Comparison of ENCODE assay signal across 10 mouse cellular contexts in the genomic region with DNA sequence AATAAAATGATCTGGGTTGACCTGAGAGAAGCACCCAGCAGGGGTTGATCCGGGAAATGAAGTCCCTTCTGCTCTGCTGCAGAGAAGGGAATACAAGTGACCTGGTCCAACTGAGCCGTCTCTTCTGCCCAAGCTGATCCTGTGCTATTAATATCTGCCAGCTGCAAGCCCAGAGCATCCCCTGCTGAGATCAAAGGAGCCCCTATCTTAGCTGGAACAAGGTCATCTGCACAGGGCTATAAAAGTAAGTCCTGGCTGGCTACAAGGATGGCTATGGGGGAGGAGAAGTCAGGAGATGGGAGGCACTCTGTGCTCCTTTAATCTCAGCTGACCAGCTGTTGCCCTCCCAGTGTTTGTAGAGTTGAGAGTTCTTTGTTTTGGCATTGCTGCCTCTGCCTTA.
A peak's percentile ranks its signal among the peaks of the same experiment; 100 is the strongest.
DNase-seq lines count a peak whose midpoint lies in the region; ATAC-seq lines count a peak whose summit lies in the region.
"Had no signal": no experiment of that assay in that cellular context is flagged by ENCODE, and none has a peak within 500 bp of the region (broad histone marks: within the 10 kb centered on the region; RNA-seq: fewer than 3 reads in every experiment).

No protein-coding gene starts in this region.

- H3K4me1 ChIP-seq in heart, embryonic 11.5 days (ENCODE audit: control insufficient read depth, insufficient read depth, low read length), result peaks cover 23% of the 10 kb centered on the region
- peaks cover 9% of the 10 kb centered on the region for H3K4me1 ChIP-seq in midbrain, embryonic 12.5 days

- no peak overlapping the region for H3K4me2 ChIP-seq in heart, embryonic 11.5 days
- H3K4me2 ChIP-seq in midbrain, embryonic 12.5 days (replicated peaks), result no peak overlapping the region

- H3K9me3 ChIP-seq in heart, embryonic 11.5 days (replicated peaks; ENCODE audit: control insufficient read depth, low read length), result no peaks in the 10 kb centered on the region
- no peaks in the 10 kb centered on the region for H3K9me3 ChIP-seq in midbrain, embryonic 12.5 days
- H3K9me3 ChIP-seq: G1E had no signal

- H3K9ac ChIP-seq in heart, embryonic 11.5 days (ENCODE audit: low read depth, low read length), result 0 out of 2 replicates have a peak overlapping the region, but pooled peaks have one; percentile 8
- H3K9ac ChIP-seq in midbrain, embryonic 12.5 days (replicated peaks), result no peak overlapping the region

- H3K36me3 ChIP-seq in heart, embryonic 11.5 days (ENCODE audit: control insufficient read depth, insufficient read depth, low read length), result no peaks in the 10 kb centered on the region
- no peaks in the 10 kb centered on the region for H3K36me3 ChIP-seq in midbrain, embryonic 12.5 days

- 0 out of 2 replicates have a peak, but pooled peaks have one; percentile 26 for ATAC-seq in heart, embryonic 11.5 days (replicated peaks; ENCODE audit: insufficient number of reproducible peaks, low FRiP score, low TSS enrichment)
- ATAC-seq in midbrain, embryonic 12.5 days (ENCODE audit: low FRiP score, low read depth), result no peak
- no peak for ATAC-seq in CD4-positive, CD25-positive, alpha-beta regulatory T cell, adult 4 months

- DNase-seq in heart, adult 11 months, result peak; percentile 96
- no peak for DNase-seq in heart, adult 8-10 months (ENCODE audit: low spot score)
- DNase-seq in adrenal gland, adult 8-10 months, result peak; percentile 72
- no peak for DNase-seq in urinary bladder, adult 2 months (ENCODE audit: low spot score)
- DNase-seq in right cerebral cortex, postnatal 4 days, result no peak

- no peaks in the 10 kb centered on the region for H3K27me3 ChIP-seq in heart, embryonic 11.5 days (ENCODE audit: control insufficient read depth, insufficient read depth, low read length)
- no peaks in the 10 kb centered on the region for H3K27me3 ChIP-seq in midbrain, embryonic 12.5 days

- H3K27ac ChIP-seq in heart, embryonic 11.5 days (ENCODE audit: low read depth, low read length), result peak overlapping the region; percentile 77
- H3K27ac ChIP-seq in midbrain, embryonic 12.5 days (replicated peaks), result peak overlapping the region; percentile 50
- H3K27ac ChIP-seq: macrophage had no signal

- no peak overlapping the region for H3K4me3 ChIP-seq in heart, embryonic 11.5 days (ENCODE audit: low read depth, low read length)
- no peak overlapping the region for H3K4me3 ChIP-seq in midbrain, embryonic 12.5 days

- 7% methylated on average over 2 of the region's 2 CpGs for WGBS in heart, embryonic 11.5 days (ENCODE audit: insufficient replicate concordance)
- WGBS in midbrain, embryonic 12.5 days, result 6% methylated on average over 2 of the region's 2 CpGs

Comparison
In these comparisons a context has a peak if more than half of its experiments do, and no peak if none do; other contexts are left out.
1. DNase-seq: peak in heart, adult 11 months (single experiment) and adrenal gland, adult 8-10 months (single experiment); none in heart, adult 8-10 months (single experiment), urinary bladder, adult 2 months (single experiment) and right cerebral cortex, postnatal 4 days (single experiment).